8 mouse cellular contexts compared by ENCODE assay signal in genomic region chr2:143915600-143916135, GRCm38 (mm10). TPM values are rescaled to one million over a fixed set of nuclear protein-coding genes. Genes with fewer than 3 reads are reported as not detected.
DNase-seq lines count a peak whose midpoint lies in the region; ATAC-seq and TF ChIP-seq lines count a peak whose summit lies in the region.

No protein-coding gene starts in this region.

- H3K36me3 ChIP-seq in heart, embryonic 13.5 days, result no peaks in the 10 kb centered on the region
- no peaks in the 10 kb centered on the region for H3K36me3 ChIP-seq in ES-Bruce4 (ENCODE audit: control insufficient read depth, insufficient read depth, low read length, poor library complexity, severe bottlenecking)
- H3K36me3 ChIP-seq in heart, postnatal 0 days (replicated peaks; ENCODE audit: control insufficient read depth, insufficient read depth, low read length), result no peaks in the 10 kb centered on the region
- H3K36me3 ChIP-seq in limb, embryonic 15.5 days, result no peaks in the 10 kb centered on the region
- no peaks in the 10 kb centered on the region for H3K36me3 ChIP-seq in midbrain, embryonic 14.5 days (ENCODE audit: control insufficient read depth, insufficient read depth, low read length)

- ATAC-seq in heart, embryonic 13.5 days (ENCODE audit: extremely low read depth, insufficient number of reproducible peaks, low FRiP score, low TSS enrichment), result no peak
- peak; percentile 5; the same call in 1 of the 2 replicates for ATAC-seq in heart, postnatal 0 days (ENCODE audit: insufficient read depth, low read depth)
- ATAC-seq in limb, embryonic 15.5 days (ENCODE audit: insufficient number of reproducible peaks, low FRiP score, low TSS enrichment, low read depth), result no peak
- peak; percentile 54 for ATAC-seq in midbrain, embryonic 14.5 days (ENCODE audit: low FRiP score, low TSS enrichment)

- peaks cover 39% of the 10 kb centered on the region for H3K4me1 ChIP-seq in heart, embryonic 13.5 days
- H3K4me1 ChIP-seq in ES-Bruce4 (ENCODE audit: control insufficient read depth, insufficient read depth, low read length), result peaks cover 2% of the 10 kb centered on the region
- peaks cover 32% of the 10 kb centered on the region for H3K4me1 ChIP-seq in heart, postnatal 0 days (ENCODE audit: control insufficient read depth, insufficient read depth)
- H3K4me1 ChIP-seq in limb, embryonic 15.5 days, result peaks cover 22% of the 10 kb centered on the region
- H3K4me1 ChIP-seq in midbrain, embryonic 14.5 days (ENCODE audit: control insufficient read depth, insufficient read depth, low read length), result peaks cover 26% of the 10 kb centered on the region

- TF ChIP-seq POLR2A in ES-Bruce4 (IDR thresholded peaks at IDR 0.05; ENCODE audit: insufficient read depth, low read length), result no peak

- H3K9ac ChIP-seq in heart, embryonic 13.5 days, result peak overlapping the region; percentile 98
- H3K9ac ChIP-seq in ES-Bruce4 (ENCODE audit: low read depth, poor library complexity, severe bottlenecking), result peak overlapping the region; percentile 99
- peak overlapping the region; percentile 96 for H3K9ac ChIP-seq in heart, postnatal 0 days (replicated peaks; ENCODE audit: low read depth, low read length)
- peak overlapping the region; percentile 71 for H3K9ac ChIP-seq in limb, embryonic 15.5 days
- H3K9ac ChIP-seq in midbrain, embryonic 14.5 days (replicated peaks; ENCODE audit: low read length), result peak overlapping the region; percentile 89

- TF ChIP-seq EP300 in ES-Bruce4 (IDR thresholded peaks at IDR 0.05; ENCODE audit: insufficient read depth, low read depth, low read length), result no peak
- TF ChIP-seq EP300 in heart, postnatal 0 days (IDR thresholded peaks at IDR 0.05; ENCODE audit: low read depth), result 0 out of 2 replicates have a peak, but pooled peaks have one; percentile 39

- no peaks in the 10 kb centered on the region for H3K27me3 ChIP-seq in heart, embryonic 13.5 days (replicated peaks)
- H3K27me3 ChIP-seq in ES-Bruce4 (ENCODE audit: control insufficient read depth, insufficient read depth, low read length, poor library complexity, severe bottlenecking), result no peaks in the 10 kb centered on the region
- no peaks in the 10 kb centered on the region for H3K27me3 ChIP-seq in heart, postnatal 0 days (ENCODE audit: control insufficient read depth, insufficient read depth, low read length)
- no peaks in the 10 kb centered on the region for H3K27me3 ChIP-seq in limb, embryonic 15.5 days
- no peaks in the 10 kb centered on the region for H3K27me3 ChIP-seq in midbrain, embryonic 14.5 days (ENCODE audit: control insufficient read depth, insufficient read depth, low read length)

- peak overlapping the region; percentile 100 for H3K27ac ChIP-seq in heart, embryonic 13.5 days (replicated peaks)
- H3K27ac ChIP-seq in ES-Bruce4 (ENCODE audit: insufficient read depth, low read length), result peak overlapping the region; percentile 86
- H3K27ac ChIP-seq in heart, postnatal 0 days (ENCODE audit: low read depth), result peak overlapping the region; percentile 100
- H3K27ac ChIP-seq in limb, embryonic 15.5 days, result peak overlapping the region; percentile 97
- peak overlapping the region; percentile 96 for H3K27ac ChIP-seq in midbrain, embryonic 14.5 days (replicated peaks; ENCODE audit: low read depth, low read length)

- no peak for TF ChIP-seq CTCF in ES-Bruce4 (IDR thresholded peaks at IDR 0.05; ENCODE audit: low read depth, low read length)
- no peak for TF ChIP-seq CTCF in heart, postnatal 0 days (IDR thresholded peaks at IDR 0.05; ENCODE audit: low read depth)

- no peaks in the 10 kb centered on the region for H3K9me3 ChIP-seq in heart, embryonic 13.5 days
- H3K9me3 ChIP-seq in ES-Bruce4 (replicated peaks; ENCODE audit: control insufficient read depth, insufficient read depth, low read length, poor library complexity, severe bottlenecking), result no peaks in the 10 kb centered on the region
- no peaks in the 10 kb centered on the region for H3K9me3 ChIP-seq in heart, postnatal 0 days (replicated peaks; ENCODE audit: control insufficient read depth, low read length)
- no peaks in the 10 kb centered on the region for H3K9me3 ChIP-seq in limb, embryonic 15.5 days
- H3K9me3 ChIP-seq in midbrain, embryonic 14.5 days (ENCODE audit: control insufficient read depth, low read length), result no peaks in the 10 kb centered on the region

- peak overlapping the region; percentile 95 for H3K4me3 ChIP-seq in heart, embryonic 13.5 days
- peak overlapping the region; percentile 72 for H3K4me3 ChIP-seq in ES-Bruce4 (ENCODE audit: low read depth, low read length)
- peak overlapping the region; percentile 94 for H3K4me3 ChIP-seq in heart, postnatal 0 days (ENCODE audit: low read depth, low read length)
- H3K4me3 ChIP-seq in limb, embryonic 15.5 days, result peak overlapping the region; percentile 73
- peak overlapping the region; percentile 90 for H3K4me3 ChIP-seq in midbrain, embryonic 14.5 days (replicated peaks; ENCODE audit: low read depth, low read length)

- DNase-seq in heart, adult 11 months, result no peak
- DNase-seq in cerebellum, postnatal 14 days, result peak; percentile 79 to 82
- peak; percentile 66 for DNase-seq in heart, postnatal 0 days (ENCODE audit: low spot score)
- DNase-seq in midbrain, embryonic 14.5 days, result peak; percentile 80
- no peak for DNase-seq in B cell, adult 2 months

- H3K4me2 ChIP-seq in heart, embryonic 13.5 days, result peak overlapping the region; percentile 69
- H3K4me2 ChIP-seq in heart, postnatal 0 days (ENCODE audit: low read depth, low read length), result peak overlapping the region; percentile 71
- peak overlapping the region; percentile 71 for H3K4me2 ChIP-seq in limb, embryonic 15.5 days
- peak overlapping the region; percentile 79 for H3K4me2 ChIP-seq in midbrain, embryonic 14.5 days (ENCODE audit: low read length)

- under 1% methylated on average over 32 of the region's 32 CpGs for WGBS in heart, embryonic 13.5 days
- WGBS in heart, postnatal 0 days, result under 1% methylated on average over 32 of the region's 32 CpGs
- WGBS in limb, embryonic 15.5 days, result under 1% methylated on average over 31 of the region's 32 CpGs
- 0% methylated on average over 32 of the region's 32 CpGs for WGBS in midbrain, embryonic 14.5 days

RNA-seq across cellular contexts. Expression of gene Dstn, which starts 0.5 kb away (rescaled TPM):
- 860 and 905 TPM in 2 replicates for polyA plus RNA-seq in heart, embryonic 13.5 days (2015; fragmentation: Nextera tagmentation; extraction: Ambion mirVana)
- polyA plus RNA-seq in ES-Bruce4 (2011; ENCODE audit: insufficient read depth, insufficient read length, low read depth, missing spikeins), result 752 and 769 TPM in 2 replicates
- total RNA-seq in heart, postnatal 0 days (2014; rRNA removed; ENCODE audit: low replicate concordance), result 627 and 637 TPM in 2 replicates
- polyA plus RNA-seq in heart, postnatal 0 days (2015; fragmentation: Nextera tagmentation; extraction: Ambion mirVana), result 912 and 913 TPM in 2 replicates
- polyA plus RNA-seq in limb, embryonic 15.5 days (2015; fragmentation: Nextera tagmentation; extraction: Ambion mirVana), result 458 and 484 TPM in 2 replicates
- polyA plus RNA-seq in midbrain, embryonic 14.5 days (2014; fragmentation: Nextera tagmentation; extraction: Ambion mirVana), result 418 and 479 TPM in 2 replicates

RNA-seq across cellular contexts. Expression of gene Bfsp1, which starts 52.7 kb away (rescaled TPM):
- 1.5 and 1.8 TPM in 2 replicates for polyA plus RNA-seq in heart, embryonic 13.5 days (2015; fragmentation: Nextera tagmentation; extraction: Ambion mirVana)
- 0.58 and 0.93 TPM in 2 replicates for polyA plus RNA-seq in ES-Bruce4 (2011; ENCODE audit: insufficient read depth, insufficient read length, low read depth, missing spikeins)
- 0.23 and 0.70 TPM in 2 replicates for total RNA-seq in heart, postnatal 0 days (2014; rRNA removed; ENCODE audit: low replicate concordance)
- 1.1 and 1.3 TPM in 2 replicates for polyA plus RNA-seq in heart, postnatal 0 days (2015; fragmentation: Nextera tagmentation; extraction: Ambion mirVana)
- polyA plus RNA-seq in limb, embryonic 15.5 days (2015; fragmentation: Nextera tagmentation; extraction: Ambion mirVana), result 2.8 and 2.9 TPM in 2 replicates
- polyA plus RNA-seq in midbrain, embryonic 14.5 days (2014; fragmentation: Nextera tagmentation; extraction: Ambion mirVana), result 1.3 and 1.8 TPM in 2 replicates

Comparison
In these comparisons a context has a peak if more than half of its experiments do, and no peak if none do; other contexts are left out.
1. ATAC-seq: peak in heart, postnatal 0 days (single experiment) and midbrain, embryonic 14.5 days (single experiment); none in heart, embryonic 13.5 days (single experiment) and limb, embryonic 15.5 days (single experiment).
2. DNase-seq: peak in cerebellum, postnatal 14 days (2 of 2), heart, postnatal 0 days (single experiment) and midbrain, embryonic 14.5 days (single experiment); none in heart, adult 11 months (single experiment) and B cell, adult 2 months (0 of 2).
3. Peak in every context shown above with its lines, with median percentiles within 50 percentile points of each other: H3K27ac ChIP-seq, H3K4me2 ChIP-seq, H3K4me3 ChIP-seq and H3K9ac ChIP-seq.